Mouse (Mus musculus) testis, adult 2 months (tissue): ENCODE measurements around the gene Gm7168.

Source experiments
- CTCF ChIP-seq: fragments of 200-500 bp; IDR thresholded peaks from 2 replicates; pipeline ENCODE4 v1.5.1; 2012; ENCODE audit warnings: low read depth, mild to moderate bottlenecking, inconsistent platforms, low read length, moderate library complexity; ENCODE audit not compliant: control insufficient read depth, insufficient read depth, insufficient replicate concordance
- POLR2A ChIP-seq: fragments of 200-500 bp; IDR thresholded peaks from 2 replicates; pipeline ENCODE4 v1.6.1; 2012; ENCODE audit warnings: low read depth, mild to moderate bottlenecking, inconsistent platforms, low read length, moderate library complexity; ENCODE audit not compliant: control insufficient read depth

GRCm38 (mm10) chr17:13938652-13939051, 9.5 kb upstream of the Gm7168 start:
- no peak for TF ChIP-seq CTCF
- TF ChIP-seq POLR2A = no peak
